Mouse (Mus musculus) liver, embryonic 11.5 days (tissue): ENCODE measurements at regions not wholly inside any gene's neighbourhood (a gene's known extent, or its start where the extent isn't known, plus 50 kb on each side); places are given as distances from the start of the nearest gene placed in this dataset.
"Not testable (repeated sequence)": the region's sequence is repeated elsewhere in the genome, so short reads cannot be mapped to it uniquely, and the experiment has no call there.

Experiments used
- ATAC-seq: fragments of 200-750 bp; cut with Nextera tagmentation; replicated peaks from 2 replicates; pipeline ENCODE4 v1.8.0; 2017; ENCODE audit warnings: moderate number of reproducible peaks, mild to moderate bottlenecking, moderate TSS enrichment, moderate library complexity; ENCODE audit not compliant: low FRiP score
- DNase-seq: peaks from one replicate; pipeline ENCODE4 v3.0.0-alpha.2; 2017; ENCODE audit warnings: low spot score
- H3K27ac ChIP-seq: fragments of 300-500 bp; sonication (generic); 2 replicates; pipeline ENCODE4 v1.5.1; 2014; ENCODE audit warnings: mild to moderate bottlenecking, low read depth, low read length, control low read depth
- H3K27me3 ChIP-seq: fragments of 300-500 bp; sonication (generic); replicated peaks from 2 replicates; pipeline ENCODE4 v1.6.1; 2014; ENCODE audit warnings: low read length, mixed read lengths; ENCODE audit not compliant: control insufficient read depth, insufficient read depth
- H3K36me3 ChIP-seq: fragments of 300-500 bp; sonication (generic); 2 replicates; pipeline ENCODE4 v1.6.1; 2014; ENCODE audit warnings: mild to moderate bottlenecking, low read length, moderate library complexity, mixed read lengths; ENCODE audit not compliant: control insufficient read depth, insufficient read depth
- H3K4me1 ChIP-seq: fragments of 300-500 bp; sonication (generic); replicated peaks from 2 replicates; pipeline ENCODE4 v1.6.1; 2014; ENCODE audit warnings: low read length, mixed read lengths; ENCODE audit not compliant: control insufficient read depth, insufficient read depth
- H3K4me2 ChIP-seq: fragments of 300-500 bp; sonication (generic); 2 replicates; pipeline ENCODE4 v1.6.1; 2014; ENCODE audit warnings: mild to moderate bottlenecking, control low read depth, moderate library complexity
- H3K4me3 ChIP-seq: fragments of 300-500 bp; sonication (generic); 2 replicates; pipeline ENCODE4 v1.5.1; 2014; ENCODE audit warnings: low read depth, low read length, control low read depth
- H3K9ac ChIP-seq: fragments of 300-500 bp; sonication (generic); 2 replicates; pipeline ENCODE4 v1.6.1; 2014; ENCODE audit warnings: low read depth, low read length, control low read depth
- H3K9me3 ChIP-seq: fragments of 300-500 bp; sonication (generic); 2 replicates; pipeline ENCODE4 v1.6.1; 2016; ENCODE audit warnings: low read length, inconsistent platforms, mixed read lengths; ENCODE audit not compliant: control insufficient read depth
- WGBS: fragments of 180-500 bp; shearing (Covaris S2); extraction: QIAGEN DNeasy Blood & Tissue Kit; methylation state at CpG from one replicate; pipeline ENCODE4 v1.1.7; 2014; 5-methylcytosine and 5-hydroxymethylcytosine counted together

DNA sequence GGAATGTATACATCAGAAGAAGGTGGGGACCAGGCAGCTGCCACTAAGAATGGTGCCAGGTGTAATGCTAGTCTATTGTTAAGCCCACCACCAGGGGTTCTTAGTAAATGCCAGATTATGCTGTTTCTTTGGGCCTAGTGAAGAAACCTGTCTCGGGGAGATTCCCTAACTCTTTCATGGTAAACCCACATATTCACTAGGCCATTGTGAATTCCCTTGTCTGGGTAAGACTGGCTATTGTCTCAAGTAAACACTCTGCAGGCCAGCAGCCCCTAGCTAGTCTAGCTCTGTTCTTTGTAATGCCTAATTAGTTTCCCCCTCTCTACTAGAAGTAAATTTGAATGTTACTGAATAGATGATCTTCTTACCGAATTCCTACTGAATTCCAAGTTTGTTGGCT lies 89.3 kb upstream of the Cldn34b3 start:
- H3K9ac ChIP-seq, result not testable (repeated sequence)

DNA sequence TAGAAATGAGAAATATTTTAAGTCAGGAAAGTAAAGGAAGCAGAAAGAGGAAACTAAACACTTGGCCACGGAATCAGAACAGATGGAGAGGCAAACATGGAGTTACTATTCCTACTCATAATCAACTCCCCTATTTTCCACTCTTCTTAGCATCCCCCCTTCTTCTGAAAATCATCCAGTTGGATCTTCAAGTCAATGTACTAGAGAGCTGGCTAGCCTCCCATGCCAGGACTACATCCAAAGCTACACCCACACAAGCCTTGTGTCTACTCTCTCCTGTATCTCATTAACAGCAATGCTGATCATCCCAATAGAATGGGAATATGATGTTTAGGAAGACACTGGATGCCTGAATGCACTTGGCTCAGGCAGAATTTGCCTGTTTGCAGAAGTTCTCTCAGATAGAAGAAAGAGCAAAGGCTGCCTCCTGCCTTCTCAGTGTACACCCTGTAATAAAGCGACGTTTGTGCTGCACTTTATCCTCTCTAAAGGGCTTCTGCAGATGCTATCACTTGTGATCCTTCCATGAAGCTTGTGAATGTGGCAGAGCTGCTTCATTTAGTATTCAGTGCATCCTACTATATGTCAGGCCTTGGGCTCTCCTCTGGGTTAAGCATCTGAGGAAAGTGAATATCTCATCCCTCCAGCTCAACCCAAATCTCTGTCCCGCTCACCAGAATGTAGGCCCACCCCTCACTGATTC lies 82.5 kb upstream of the Cldn34b3 start:
- no peaks in the 10 kb centered on the region for H3K9me3 ChIP-seq
- H3K27me3 ChIP-seq, result no peaks in the 10 kb centered on the region
- DNase-seq (no peak), ATAC-seq (no peak)
- H3K36me3 ChIP-seq, result no peaks in the 10 kb centered on the region
- no peak overlapping the region for H3K9ac ChIP-seq
- H3K27ac ChIP-seq, result no peak overlapping the region
- no peaks in the 10 kb centered on the region for H3K4me1 ChIP-seq
- H3K4me2 ChIP-seq, result no peak overlapping the region
- no peak overlapping the region for H3K4me3 ChIP-seq
- 79% methylated on average over 4 of the region's 4 CpGs for WGBS

More for the DNA sequence above, 89.3 kb upstream of the Cldn34b3 start:
- H3K9me3 ChIP-seq, H3K4me3 ChIP-seq, DNase-seq, H3K27me3 ChIP-seq, H3K4me1 ChIP-seq, ATAC-seq, H3K4me2 ChIP-seq, H3K36me3 ChIP-seq, H3K27ac ChIP-seq: not testable (repeated sequence)
- WGBS, result 75% methylated on average over 2 of the region's 2 CpGs

DNA sequence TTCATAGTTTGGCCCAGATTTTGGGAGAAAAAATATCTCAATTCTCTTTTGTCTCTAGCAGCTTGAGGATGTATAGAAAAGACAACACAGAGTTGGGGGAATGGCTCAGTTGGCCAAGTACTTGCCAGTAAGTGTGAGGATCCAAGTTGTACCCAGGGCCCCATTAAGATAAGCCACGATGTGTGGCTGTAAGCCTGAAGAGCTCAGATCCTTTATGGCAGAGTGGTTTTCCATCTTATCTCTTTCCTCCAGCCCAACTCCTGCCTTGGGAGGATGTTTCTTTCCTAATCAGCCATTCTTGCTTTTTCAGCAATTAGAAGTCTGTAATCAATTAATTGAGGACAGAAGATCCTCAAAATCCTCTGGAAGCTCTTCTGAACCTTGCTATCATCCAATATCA lies 63.5 kb upstream of the Cldn34b3 start:
- DNase-seq, result no peak
- H3K27ac ChIP-seq, result no peak overlapping the region
- WGBS, result 20% methylated on average over 1 of the region's 1 CpGs
- ATAC-seq, result peak; percentile 64
- H3K9me3 ChIP-seq, result no peaks in the 10 kb centered on the region
- H3K4me1 ChIP-seq, result no peaks in the 10 kb centered on the region
- no peaks in the 10 kb centered on the region for H3K27me3 ChIP-seq
- H3K4me2 ChIP-seq, result no peak overlapping the region
- H3K4me3 ChIP-seq, result no peak overlapping the region
- no peaks in the 10 kb centered on the region for H3K36me3 ChIP-seq
- H3K9ac ChIP-seq, result no peak overlapping the region

DNA sequence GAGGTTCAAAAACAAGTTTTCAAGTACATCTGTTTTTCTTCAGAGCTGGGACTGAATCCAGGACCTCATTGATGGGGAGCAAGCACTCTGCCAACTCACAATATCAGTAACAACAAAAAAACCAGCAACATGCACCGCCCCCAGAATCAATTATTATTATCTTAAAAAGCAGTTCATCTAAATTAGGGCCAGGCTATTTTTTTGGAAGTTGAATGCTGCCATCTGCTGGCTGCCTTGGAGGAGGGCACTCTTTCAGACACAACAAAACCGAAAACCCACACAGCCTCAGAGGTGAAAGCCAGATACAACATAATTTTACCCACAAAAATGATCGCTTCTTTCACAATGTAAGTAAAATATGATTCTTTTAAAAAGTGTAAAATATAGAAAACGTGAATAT lies 62.7 kb upstream of the Cldn34b3 start:
- Histone ChIP-seq H3K4me3 (no peak overlapping the region), H3K4me1 (no peaks in the 10 kb centered on the region), H3K9ac (no peak overlapping the region), H3K4me2 (no peak overlapping the region), H3K9me3 (no peaks in the 10 kb centered on the region), H3K27ac (no peak overlapping the region), H3K27me3 (no peaks in the 10 kb centered on the region), H3K36me3 (no peaks in the 10 kb centered on the region)
- WGBS, result 20% methylated on average over 4 of the region's 4 CpGs
- ATAC-seq, result no peak
- DNase-seq, result no peak
